Mouse (Mus musculus) limb, embryonic 11.5 days (tissue): ENCODE measurements around the gene Nudt8. TPM values are rescaled to one million over a fixed set of nuclear protein-coding genes. Genes with fewer than 3 reads are reported as not detected.
A peak's percentile ranks its signal among the peaks of the same experiment; 100 is the strongest.
"Not testable (repeated sequence)": the region's sequence is repeated elsewhere in the genome, so short reads cannot be mapped to it uniquely, and the experiment has no call there.

Experiments
- ATAC-seq: fragments of 200-750 bp; cut with Nextera tagmentation; 2 replicates; pipeline ENCODE4 v1.8.0; 2017; ENCODE audit warnings: low read depth; ENCODE audit not compliant: insufficient number of reproducible peaks, low FRiP score, low TSS enrichment
- DNase-seq: peaks from one replicate; pipeline ENCODE4 v3.0.0-alpha.2; 2015; ENCODE audit warnings: low spot score
- H3K27ac ChIP-seq: fragments of 300-500 bp; sonication (generic); replicated peaks from 2 replicates; pipeline ENCODE4 v1.5.1; 2014; ENCODE audit warnings: low read depth, mild to moderate bottlenecking, low read length
- H3K27me3 ChIP-seq: fragments of 300-500 bp; sonication (generic); 2 replicates; pipeline ENCODE4 v1.6.1; 2014; ENCODE audit warnings: mild to moderate bottlenecking, low read length, mixed read lengths; ENCODE audit not compliant: control insufficient read depth, insufficient read depth
- H3K36me3 ChIP-seq: fragments of 300-500 bp; sonication (generic); 2 replicates; pipeline ENCODE4 v1.6.1; 2014; ENCODE audit warnings: mild to moderate bottlenecking, low read length, moderate library complexity, mixed read lengths; ENCODE audit not compliant: control insufficient read depth, insufficient read depth
- H3K4me1 ChIP-seq: fragments of 300-500 bp; sonication (generic); 2 replicates; pipeline ENCODE4 v1.6.1; 2014; ENCODE audit warnings: low read length, mixed read lengths; ENCODE audit not compliant: control insufficient read depth, insufficient read depth
- H3K4me2 ChIP-seq: fragments of 300-500 bp; sonication (generic); 2 replicates; pipeline ENCODE4 v1.6.1; 2014; ENCODE audit warnings: low read depth, mild to moderate bottlenecking, moderate library complexity; ENCODE audit not compliant: severe bottlenecking
- H3K4me3 ChIP-seq: fragments of 300-500 bp; sonication (generic); 2 replicates; pipeline ENCODE4 v1.5.1; 2014; ENCODE audit warnings: low read depth, low read length
- H3K9ac ChIP-seq: fragments of 300-500 bp; sonication (generic); 2 replicates; pipeline ENCODE4 v1.6.1; 2014; ENCODE audit warnings: mild to moderate bottlenecking, low read length
- H3K9me3 ChIP-seq: fragments of 300-500 bp; sonication (generic); 2 replicates; pipeline ENCODE4 v1.6.1; 2016; ENCODE audit warnings: low read length; ENCODE audit not compliant: control insufficient read depth
- WGBS: fragments of 180-500 bp; shearing (Covaris S2); extraction: QIAGEN DNeasy Blood & Tissue Kit; methylation state at CpG from one replicate; pipeline ENCODE4 v1.1.7; 2014; 5-methylcytosine and 5-hydroxymethylcytosine counted together
- polyA plus RNA-seq: library from polyadenylated mRNA; unstranded; fragments of >200 nt; fragmentation: Nextera tagmentation; extraction: Ambion mirVana; gene quantifications from 2 replicates; pipeline ENCODE4 v1.2.1, GENCODE M21; 2014

Gene Nudt8
- polyA plus RNA-seq, result 29.7 and 32.6 TPM in 2 replicates

GRCm38 (mm10) chr19:4000119-4000900 is at the start of gene Nudt8, which contains the start of gene Gm49405:
Nudt8 (plus strand) TSS chr19:4000580.
Gm49405 (plus strand) TSS chr19:4000626.
- H3K27me3 ChIP-seq, result no peaks in the 10 kb centered on the region
- H3K27ac ChIP-seq, result peak within 1 kb of the TSS; percentile 96
- H3K9me3 ChIP-seq, result no peaks in the 10 kb centered on the region
- H3K4me2 ChIP-seq, result peak within 1 kb of the TSS; percentile 87
- H3K4me1 ChIP-seq, result peaks cover 8% of the 10 kb centered on the region
- H3K9ac ChIP-seq, result peak within 1 kb of the TSS; percentile 93
- peak within 1 kb of the TSS; percentile 75 for H3K4me3 ChIP-seq
- peak; percentile 83 for ATAC-seq
- WGBS, result 0% methylated on average over 64 of the region's 64 CpGs
- no peaks in the 10 kb centered on the region; the same call in 1 of the 2 replicates for H3K36me3 ChIP-seq
- peak; percentile 97 for DNase-seq

DNA sequence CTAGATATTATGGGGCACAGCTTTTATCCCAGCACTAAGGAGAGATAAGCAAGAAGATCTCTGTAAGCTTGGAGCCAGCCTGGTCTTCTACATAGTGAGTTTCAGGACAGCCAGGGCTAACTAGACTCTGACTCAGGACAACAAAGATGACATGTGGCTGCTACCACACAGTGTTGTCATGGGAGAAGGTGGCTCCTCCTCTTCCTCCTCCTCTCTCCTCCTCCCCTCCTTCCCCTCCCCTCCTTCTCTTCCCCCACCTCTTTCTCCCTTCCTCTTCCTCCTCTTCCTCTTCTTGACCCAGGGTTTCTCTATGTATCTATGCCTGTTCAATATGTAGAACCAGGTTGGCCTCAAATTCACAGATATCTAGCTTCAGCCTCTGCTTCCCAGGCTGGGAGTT is 48.9 kb upstream of the Nudt8 start:
- Histone ChIP-seq H3K4me1 (no peaks in the 10 kb centered on the region), H3K27me3 (no peaks in the 10 kb centered on the region), H3K4me2 (no peak overlapping the region), H3K9ac (no peak overlapping the region), H3K4me3 (no peak overlapping the region), H3K9me3 (no peaks in the 10 kb centered on the region), H3K27ac (no peak overlapping the region), H3K36me3 (no peaks in the 10 kb centered on the region; the same call in 1 of the 2 replicates)
- no peak for DNase-seq
- no peak for ATAC-seq

GRCm38 (mm10) chr19:3952099-3952498 is 48.3 kb upstream of the Nudt8 start:
- H3K9me3 ChIP-seq, result no peaks in the 10 kb centered on the region
- no peak overlapping the region for H3K4me3 ChIP-seq
- H3K9ac ChIP-seq, result no peak overlapping the region
- H3K4me2 ChIP-seq, result no peak overlapping the region
- ATAC-seq (no peak), DNase-seq (no peak)
- H3K4me1 ChIP-seq, result no peaks in the 10 kb centered on the region
- 62% methylated on average over 1 of the region's 1 CpGs for WGBS
- no peaks in the 10 kb centered on the region; the same call in 1 of the 2 replicates for H3K36me3 ChIP-seq
- no peaks in the 10 kb centered on the region for H3K27me3 ChIP-seq
- no peak overlapping the region for H3K27ac ChIP-seq

DNA sequence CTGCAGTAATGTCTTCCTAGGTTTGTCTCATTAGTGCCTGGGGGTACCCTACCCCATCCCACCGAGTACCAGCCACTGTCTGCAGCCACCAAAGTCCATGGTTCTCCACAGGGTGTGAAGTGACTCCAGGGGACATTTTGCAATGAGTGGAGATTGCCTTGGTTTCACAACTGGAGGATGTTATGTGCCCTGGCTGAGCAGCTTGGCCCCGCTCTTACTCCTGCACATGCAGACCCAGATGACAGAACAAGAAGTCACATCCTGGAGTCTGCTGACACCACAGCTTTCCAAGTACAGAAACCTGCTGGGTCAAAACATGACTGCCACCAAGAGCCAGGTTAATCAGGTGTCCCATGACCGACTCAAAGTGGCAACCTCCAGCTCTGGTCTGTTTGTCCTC is 45.3 kb upstream of the Nudt8 start:
- Histone ChIP-seq H3K27ac (no peak overlapping the region), H3K4me3 (no peak overlapping the region), H3K9ac (no peak overlapping the region), H3K9me3 (no peaks in the 10 kb centered on the region), H3K4me1 (no peaks in the 10 kb centered on the region), H3K27me3 (no peaks in the 10 kb centered on the region), H3K36me3 (no peaks in the 10 kb centered on the region; the same call in 1 of the 2 replicates), H3K4me2 (no peak overlapping the region)
- DNase-seq (no peak), ATAC-seq (no peak)
- WGBS, result 85% methylated on average over 3 of the region's 3 CpGs

DNA sequence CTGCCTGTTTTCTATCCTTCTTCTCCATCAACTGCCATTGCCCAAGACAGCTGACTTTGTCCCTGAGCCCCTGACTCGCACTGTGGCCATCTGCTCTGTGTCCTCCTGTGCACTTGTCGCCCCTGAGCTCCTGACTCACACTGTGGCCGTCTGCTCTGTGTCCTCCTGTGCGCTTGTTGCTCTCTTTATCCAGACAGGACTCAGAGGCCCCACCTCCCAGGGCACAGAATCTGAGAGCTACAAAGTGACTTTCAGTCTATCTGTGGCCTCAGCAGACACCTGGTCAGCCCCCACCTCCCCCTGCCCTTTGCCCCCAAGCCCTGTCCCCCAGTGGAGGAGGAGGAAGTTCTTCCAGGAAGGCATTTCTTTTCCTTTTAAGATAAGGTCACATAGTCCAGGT is 44.6 kb upstream of the Nudt8 start:
- Histone ChIP-seq H3K27ac (no peak overlapping the region), H3K4me1 (no peaks in the 10 kb centered on the region), H3K9me3 (no peaks in the 10 kb centered on the region), H3K4me2 (no peak overlapping the region), H3K36me3 (no peaks in the 10 kb centered on the region), H3K4me3 (no peak overlapping the region), H3K27me3 (no peaks in the 10 kb centered on the region), H3K9ac (no peak overlapping the region)
- DNase-seq, result no peak
- WGBS, result 41% methylated on average over 4 of the region's 4 CpGs
- no peak for ATAC-seq

DNA sequence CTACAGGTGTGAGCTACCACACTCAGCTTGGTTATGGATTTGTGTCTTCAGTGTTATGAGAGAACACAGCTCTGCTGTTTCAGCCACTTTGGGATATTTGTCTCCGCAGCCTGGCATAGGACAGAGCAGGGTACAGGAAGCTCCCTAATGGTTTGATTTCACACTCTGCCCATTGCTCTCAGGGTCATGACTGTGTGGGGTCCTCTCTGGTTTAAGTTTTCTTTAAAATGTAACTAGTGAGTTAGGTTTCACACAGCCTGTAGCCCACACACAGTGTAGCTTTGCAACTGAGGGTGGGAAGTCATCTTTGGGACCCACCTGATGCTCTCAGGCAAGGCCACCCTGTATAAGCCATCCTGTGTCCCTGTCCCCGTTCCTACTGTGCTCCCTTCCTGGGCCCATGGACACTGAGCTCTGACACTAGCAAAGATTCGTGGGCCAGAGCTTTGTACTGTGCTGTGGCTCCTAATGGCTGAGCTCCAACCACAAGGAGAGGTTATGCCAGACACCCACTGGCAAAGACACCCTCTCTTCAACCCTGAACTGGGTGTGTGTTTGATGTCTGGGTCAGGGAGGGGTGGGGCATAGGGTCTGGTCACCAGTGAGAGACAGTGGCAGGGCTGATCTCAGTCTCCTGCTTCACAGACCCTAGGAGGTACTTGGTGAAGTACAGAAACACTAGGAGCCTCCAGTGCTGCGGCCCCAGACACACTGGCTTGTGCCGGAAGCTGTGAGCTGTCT is 42.9 kb upstream of the Nudt8 start:
- H3K9me3 ChIP-seq, H3K4me3 ChIP-seq, ATAC-seq, H3K27ac ChIP-seq, H3K4me1 ChIP-seq, H3K9ac ChIP-seq, H3K4me2 ChIP-seq, H3K36me3 ChIP-seq, H3K27me3 ChIP-seq, DNase-seq: not testable (repeated sequence)
- 71% methylated on average over 5 of the region's 5 CpGs for WGBS

- no peaks in the 10 kb centered on the region for H3K27me3 ChIP-seq
- DNase-seq (no peak), ATAC-seq (no peak)
- H3K9me3 ChIP-seq, result no peaks in the 10 kb centered on the region
- no peak within 1 kb of the TSS for H3K4me3 ChIP-seq
- 74% methylated on average over 4 of the region's 4 CpGs for WGBS
- no peak within 1 kb of the TSS for H3K9ac ChIP-seq
- H3K36me3 ChIP-seq, result no peaks in the 10 kb centered on the region
- H3K4me2 ChIP-seq, result no peak within 1 kb of the TSS
- H3K4me1 ChIP-seq, result no peaks in the 10 kb centered on the region
- no peak within 1 kb of the TSS for H3K27ac ChIP-seq
These were observed 41.9 kb upstream of the Nudt8 start, which contains the start of gene Aldh3b3 for GRCm38 (mm10) chr19:3958470-3958869. Aldh3b3 (plus strand) TSS chr19:3958645.

DNA sequence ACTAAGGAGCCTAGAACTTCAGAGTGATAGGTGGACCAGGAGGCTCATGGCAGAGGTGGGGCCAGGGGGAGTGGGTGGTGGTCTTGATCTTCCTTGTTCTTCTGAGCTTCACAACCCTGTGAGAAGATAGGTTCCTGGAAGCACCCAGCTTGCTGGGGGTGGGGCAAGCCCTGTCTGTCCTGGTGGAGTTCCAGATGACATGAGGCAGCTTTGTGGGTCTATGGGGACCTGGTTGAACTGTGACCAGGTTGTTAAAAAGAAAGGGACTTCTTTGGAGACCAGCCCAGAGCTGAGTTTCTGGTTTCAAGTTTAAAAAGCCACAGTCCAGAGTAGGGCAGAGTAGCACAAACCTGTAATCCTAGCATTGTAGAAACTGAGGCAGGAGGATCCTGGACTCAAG is 41.4 kb upstream of the Nudt8 start:
- Histone ChIP-seq H3K27me3 (no peaks in the 10 kb centered on the region), H3K4me1 (no peaks in the 10 kb centered on the region)
- no peak for ATAC-seq

More for the DNA sequence above, 41.4 kb upstream of the Nudt8 start:
- no peak overlapping the region for H3K4me3 ChIP-seq
- no peaks in the 10 kb centered on the region for H3K36me3 ChIP-seq
- DNase-seq, result no peak
- no peak overlapping the region for H3K4me2 ChIP-seq
- no peak overlapping the region for H3K27ac ChIP-seq
- no peaks in the 10 kb centered on the region for H3K9me3 ChIP-seq
- no peak overlapping the region for H3K9ac ChIP-seq
